Mouse (Mus musculus) embryo, embryonic 10 days (tissue): ENCODE data around the gene Gm13128.
"Not testable (repeated sequence)": the region's sequence is repeated elsewhere in the genome, so short reads cannot be mapped to it uniquely, and the experiment has no call there.

Experiments
- DNase-seq: peaks from one replicate; pipeline ENCODE4 v3.0.0-alpha.2; 2015; ENCODE audit warnings: low spot score

The Gm13128 gene

DNA sequence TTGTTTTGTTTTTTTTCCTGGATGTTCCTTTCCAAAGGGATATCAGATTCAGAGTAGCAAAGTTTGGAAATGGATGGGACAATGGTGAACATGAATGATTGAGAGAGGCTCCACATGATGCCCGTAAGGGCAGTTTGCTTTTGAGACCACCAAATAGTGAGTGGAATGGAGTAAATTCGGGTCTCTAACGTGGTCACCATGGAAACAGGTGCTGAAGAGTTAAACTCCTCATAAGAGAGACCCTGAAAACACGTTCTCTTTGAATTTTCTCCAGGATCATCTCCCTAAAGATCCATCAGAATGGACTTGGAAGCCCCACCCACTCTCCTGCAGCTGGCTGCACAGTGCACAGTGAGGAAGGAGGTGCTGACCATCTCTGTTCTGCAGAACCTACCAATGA, at the start of gene Gm13128:
Gene Gm13128, plus strand, starts transcription at position 301 of the 400 bp plus-strand sequence.
- not testable (repeated sequence) for DNase-seq

DNA sequence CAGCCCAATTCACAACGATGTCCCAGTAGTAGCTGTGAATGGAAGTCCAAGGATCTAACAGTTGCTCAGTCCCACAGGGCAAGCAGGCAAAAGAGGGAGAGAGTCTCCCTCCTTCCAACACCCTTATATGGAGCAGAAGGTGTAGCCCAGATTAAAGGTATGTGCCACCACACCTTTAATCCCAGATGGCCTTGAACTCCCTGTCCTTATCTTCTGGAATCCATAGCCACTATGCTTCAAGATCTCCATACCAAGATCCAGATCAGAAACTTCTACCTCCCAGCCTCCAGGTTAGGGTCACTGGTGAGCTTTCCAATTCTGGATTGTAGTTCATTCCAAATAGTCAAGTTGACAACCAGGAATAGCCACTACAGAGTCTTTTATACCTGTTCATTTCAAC, 49.7 kb upstream of the Gm13128 start, which contains the start of gene Pramel5:
Gene Pramel5, minus strand, starts transcription at position 101 of the 400 bp plus-strand sequence.
- DNase-seq: not testable (repeated sequence)

DNA sequence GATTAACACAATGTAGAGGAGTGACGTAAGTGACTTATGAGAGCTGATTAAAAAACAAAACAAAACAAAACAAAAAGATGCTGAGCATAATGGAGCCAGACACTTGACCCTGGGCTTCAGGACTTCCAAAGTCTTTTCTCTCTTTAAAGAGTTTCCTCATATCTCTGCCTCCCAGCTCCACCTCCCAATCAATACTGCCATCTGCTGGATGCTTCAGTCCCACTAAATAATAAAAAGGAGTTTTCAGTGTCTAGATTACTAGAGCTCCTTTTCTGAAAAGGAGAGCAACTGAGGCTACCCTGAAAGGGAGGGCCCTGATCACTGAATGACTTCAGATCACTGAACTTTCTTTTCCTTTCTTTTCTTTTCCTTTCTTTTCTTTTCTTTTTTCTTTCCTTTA, 30.6 kb upstream of the Gm13128 start:
- not testable (repeated sequence) for DNase-seq

DNA sequence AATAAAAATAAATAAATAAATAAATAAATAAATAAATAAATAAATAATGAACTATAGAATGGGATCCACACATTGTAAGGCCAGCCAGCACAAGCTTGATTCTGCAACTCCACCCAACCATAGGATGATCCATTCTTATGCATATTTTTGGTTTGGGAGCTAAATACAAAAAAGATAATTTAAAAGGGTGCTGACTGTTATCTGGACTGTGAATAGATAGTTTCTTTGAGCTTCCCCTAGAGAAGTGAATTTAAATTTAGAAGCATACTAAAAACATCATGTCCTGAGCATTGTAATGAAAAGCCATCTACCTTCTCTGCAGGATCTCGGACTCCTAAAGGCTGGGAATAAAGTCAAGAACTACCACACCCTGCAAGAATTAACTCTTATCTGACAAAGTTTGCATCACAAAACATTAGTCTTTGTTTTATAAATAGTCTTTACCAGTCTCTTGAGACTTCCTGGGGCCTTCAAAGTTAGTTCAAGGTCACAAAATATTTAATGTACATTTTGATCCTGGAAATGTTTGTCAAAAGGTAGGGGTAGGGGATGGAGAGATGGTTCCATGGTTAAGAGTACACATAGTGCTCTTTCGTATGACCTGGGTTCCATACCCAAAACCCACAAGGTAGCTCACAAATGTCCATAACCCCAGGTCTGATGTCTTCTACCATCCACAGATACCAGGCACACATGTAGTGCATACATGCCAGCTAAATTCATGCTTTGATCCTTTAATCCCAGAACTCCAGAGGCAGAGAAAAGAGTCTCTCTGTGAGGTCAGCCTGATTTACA, 17.2 kb upstream of the Gm13128 start:
- not testable (repeated sequence) for DNase-seq

DNA sequence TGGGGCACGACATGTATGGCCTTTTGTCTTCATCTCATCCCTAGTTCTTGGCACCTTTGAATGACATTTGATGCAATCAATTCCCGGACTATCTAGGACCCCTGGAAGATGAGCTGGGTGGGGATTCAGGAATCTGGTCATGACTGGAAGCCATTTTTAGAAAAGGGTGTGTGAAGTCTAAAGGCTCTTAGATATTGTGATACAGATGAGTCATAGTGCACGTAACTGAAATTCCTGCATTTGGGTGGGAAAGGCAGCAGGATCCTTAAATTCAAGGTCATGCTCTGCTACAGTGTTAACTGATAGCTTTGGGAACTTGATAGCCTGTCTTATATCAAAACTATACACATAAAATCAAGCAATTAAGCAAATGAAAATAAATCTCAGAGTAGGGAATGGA, 5.8 kb downstream of the Gm13128 start:
- DNase-seq: not testable (repeated sequence)

DNA sequence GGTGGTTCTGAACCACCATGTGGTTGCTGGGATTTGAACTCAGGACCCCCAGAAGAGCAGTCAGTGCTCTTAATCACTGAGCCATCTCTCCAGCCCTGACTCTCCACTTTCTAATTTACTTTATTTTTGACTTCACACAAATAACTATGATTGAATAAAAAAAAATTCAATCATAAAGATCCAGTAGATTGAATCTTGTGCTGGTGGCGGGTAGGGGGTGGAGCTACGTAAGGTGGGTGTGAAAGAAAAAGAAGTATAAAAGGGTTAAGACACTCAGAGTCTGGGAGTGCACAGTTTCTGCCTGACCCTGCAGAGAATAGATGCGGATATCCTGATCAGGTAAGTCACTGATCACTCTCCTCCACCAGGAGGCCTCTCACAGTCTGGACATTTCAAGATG, 27.6 kb downstream of the Gm13128 start, which contains the start of gene Gm13119:
Gene Gm13119, plus strand, starts transcription at position 301 of the 400 bp plus-strand sequence.
- DNase-seq: not testable (repeated sequence)

DNA sequence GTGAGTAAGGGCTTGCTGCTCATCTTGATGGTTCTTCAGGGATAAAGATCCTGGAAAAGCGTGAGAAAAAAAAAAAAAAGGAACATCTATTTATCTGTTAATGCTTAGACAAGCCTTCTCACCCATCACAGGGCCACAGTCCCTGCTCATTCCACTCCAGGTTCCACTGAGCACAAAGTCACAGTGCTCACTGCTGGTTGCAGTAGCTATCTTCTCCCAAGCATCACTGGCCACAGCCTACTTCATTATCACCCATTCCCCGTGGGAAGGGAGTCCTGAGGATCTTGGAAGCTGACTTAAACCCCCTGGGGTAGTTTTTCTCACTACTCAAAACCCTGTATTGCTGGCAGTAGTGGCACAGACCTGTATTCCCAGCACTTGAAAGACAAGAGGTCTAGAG, 47.9 kb downstream of the Gm13128 start, which contains the start of gene Pramef20:
Gene Pramef20, minus strand, starts transcription at position 23 of the 400 bp plus-strand sequence.
- no peak for DNase-seq
